In the genomic region with DNA sequence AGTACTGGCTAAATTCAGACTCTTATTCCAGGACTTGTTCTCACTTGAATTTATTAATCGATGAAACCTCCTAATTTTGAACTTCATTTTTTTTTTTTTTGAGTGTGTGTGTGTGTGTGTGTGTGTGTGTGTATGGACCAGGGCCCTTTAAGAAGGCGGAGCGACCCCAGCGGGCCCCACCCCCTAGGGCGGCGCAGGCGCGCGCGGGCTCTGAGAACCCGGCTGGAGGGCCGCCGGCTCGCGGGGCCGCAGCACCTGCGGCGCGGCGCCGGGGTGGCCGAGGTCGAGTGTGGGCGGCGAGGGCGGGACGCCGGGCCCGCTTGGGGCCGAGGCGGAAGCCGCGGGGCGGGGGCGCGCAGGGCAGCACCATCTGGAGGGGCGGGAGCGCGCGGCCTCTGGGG, we compare ENCODE assay signal across 8 mouse cellular contexts. TPM values are rescaled to one million over a fixed set of nuclear protein-coding genes. Genes with fewer than 3 reads are reported as not detected.
DNase-seq lines count a peak whose midpoint lies in the region; ATAC-seq and TF ChIP-seq lines count a peak whose summit lies in the region.

A gene (plus strand): TSS at position 214 of the 401 bp plus-strand sequence.

- DNase-seq in Patski (ENCODE audit: low read depth, low spot score), result no peak
- DNase-seq in cerebellum, adult 9-11 months, result peak; percentile 90
- peak; percentile 82 to 87 for DNase-seq in frontal cortex, postnatal 10 days (ENCODE audit: low spot score in 2 of 2)
- DNase-seq in layer of hippocampus, postnatal 14 days (ENCODE audit: low spot score in 2 of 2), result peak; percentile 84 to 88
- peak; percentile 89 for DNase-seq in lung, postnatal 14 days
- DNase-seq in retina, postnatal 7 days (ENCODE audit: low read depth, low spot score), result peak; percentile 85
- DNase-seq in urinary bladder, postnatal 14 days (ENCODE audit: low spot score), result peak; percentile 91

- H3K4me1 ChIP-seq in hindbrain, embryonic 12.5 days, result peaks cover 26% of the 10 kb centered on the region

- no peaks in the 10 kb centered on the region for H3K36me3 ChIP-seq in hindbrain, embryonic 12.5 days

- peak within 1 kb of the TSS; percentile 97 for H3K9ac ChIP-seq in hindbrain, embryonic 12.5 days

- TF ChIP-seq CTCF in Patski (IDR thresholded peaks at IDR 0.05), result no peak

- H3K4me2 ChIP-seq in hindbrain, embryonic 12.5 days (replicated peaks), result peak within 1 kb of the TSS; percentile 93

- POLR2A ChIA-PET in Patski (lab: Charles Lee), result interaction anchor here (0.7 to 2.7 kb wide), 4 partner anchors 12 to 1456 kb away, joined by 3 to 15 read pairs (median 7); no protein-coding TSS in a partner anchor

- 1% methylated on average over 36 of the region's 40 CpGs for WGBS in hindbrain, embryonic 12.5 days

- CTCF ChIA-PET in Patski (lab: Charles Lee), result interaction anchor here (1.0 kb wide), 1 partner anchor 14 kb away, joined by 3 read pairs; no protein-coding TSS in a partner anchor

- in situ Hi-C loops in Patski (cut with MboI; ENCODE audit: low pct_unique_long_range_greater_than_20kb), result no loop called here

- ATAC-seq in Patski, result peak; percentile 42
- ATAC-seq in hindbrain, embryonic 12.5 days (ENCODE audit: low FRiP score), result peak; percentile 87

- H3K4me3 ChIP-seq in hindbrain, embryonic 12.5 days, result peak within 1 kb of the TSS; percentile 93

- no peaks in the 10 kb centered on the region for H3K9me3 ChIP-seq in hindbrain, embryonic 12.5 days (replicated peaks)

- no peaks in the 10 kb centered on the region for H3K27me3 ChIP-seq in Patski
- H3K27me3 ChIP-seq in hindbrain, embryonic 12.5 days, result 0 out of 2 replicates have a peak, but pooled peaks cover 2% of the 10 kb centered on the region

- peak within 1 kb of the TSS; percentile 90 for H3K27ac ChIP-seq in hindbrain, embryonic 12.5 days

RNA-seq across cellular contexts. Expression of the gene that starts here (rescaled TPM):
- 72.0 TPM for polyA plus RNA-seq in Patski (2021)
- 15.6 and 17.2 TPM in 2 replicates for polyA plus RNA-seq in hindbrain, embryonic 12.5 days (2016; fragmentation: Nextera tagmentation; extraction: Ambion mirVana)
- 100 to 1,000 TPM; 120 to 124 TPM for total RNA-seq in layer of hippocampus, postnatal 14 days (2021)
